Mouse (Mus musculus) midbrain, embryonic 16.5 days (tissue): Measurements from ENCODE around the gene Dip2b. TPM values are rescaled to one million over a fixed set of nuclear protein-coding genes. Genes with fewer than 3 reads are reported as not detected.

Source experiments
- ATAC-seq: fragments of 200-750 bp; cut with Nextera tagmentation; 2 replicates; pipeline ENCODE4 v1.8.0; 2017; ENCODE audit warnings: moderate TSS enrichment
- H3K27ac ChIP-seq: fragments of 300-500 bp; sonication (generic); 2 replicates; pipeline ENCODE4 v1.5.1; 2014; ENCODE audit warnings: mild to moderate bottlenecking, low read length, mixed read lengths
- H3K27me3 ChIP-seq: fragments of 300-500 bp; sonication (generic); 2 replicates; pipeline ENCODE4 v1.6.1; 2014; ENCODE audit warnings: low read depth, low read length, mixed read lengths; ENCODE audit not compliant: control insufficient read depth, insufficient read depth
- H3K36me3 ChIP-seq: fragments of 300-500 bp; sonication (generic); 2 replicates; pipeline ENCODE4 v1.6.1; 2014; ENCODE audit warnings: mild to moderate bottlenecking, low read length, moderate library complexity, mixed read lengths; ENCODE audit not compliant: control insufficient read depth, insufficient read depth
- H3K4me1 ChIP-seq: fragments of 300-500 bp; sonication (generic); 2 replicates; pipeline ENCODE4 v1.6.1; 2014; ENCODE audit warnings: mild to moderate bottlenecking, low read length, mixed read lengths; ENCODE audit not compliant: control insufficient read depth, insufficient read depth
- H3K4me2 ChIP-seq: fragments of 300-500 bp; sonication (generic); 2 replicates; pipeline ENCODE4 v1.6.1; 2014; ENCODE audit warnings: mild to moderate bottlenecking, low read length, mixed read lengths
- H3K4me3 ChIP-seq: fragments of 300-500 bp; sonication (generic); 2 replicates; pipeline ENCODE4 v1.5.1; 2014; ENCODE audit warnings: low read depth, mild to moderate bottlenecking, low read length, moderate library complexity, mixed read lengths
- H3K9ac ChIP-seq: fragments of 300-500 bp; sonication (generic); 2 replicates; pipeline ENCODE4 v1.6.1; 2014; ENCODE audit warnings: low read depth, low read length, mixed read lengths
- H3K9me3 ChIP-seq: fragments of 300-500 bp; sonication (generic); replicated peaks from 2 replicates; pipeline ENCODE4 v1.6.1; 2014; ENCODE audit warnings: mild to moderate bottlenecking, low read length, mixed read lengths; ENCODE audit not compliant: control insufficient read depth, poor library complexity, severe bottlenecking
- WGBS: fragments of 180-500 bp; shearing (Covaris S2); extraction: QIAGEN DNeasy Blood & Tissue Kit; methylation state at CpG from one replicate; pipeline ENCODE4 v1.1.7; 2014; 5-methylcytosine and 5-hydroxymethylcytosine counted together
- polyA plus RNA-seq: library from polyadenylated mRNA; unstranded; fragments of >200 nt; fragmentation: Nextera tagmentation; extraction: Ambion mirVana; gene quantifications from 2 replicates; pipeline ENCODE4 v1.2.1, GENCODE M21; 2015

Dip2b gene
- polyA plus RNA-seq, 1 experiment from 2014 or later: 16.5 TPM

DNA sequence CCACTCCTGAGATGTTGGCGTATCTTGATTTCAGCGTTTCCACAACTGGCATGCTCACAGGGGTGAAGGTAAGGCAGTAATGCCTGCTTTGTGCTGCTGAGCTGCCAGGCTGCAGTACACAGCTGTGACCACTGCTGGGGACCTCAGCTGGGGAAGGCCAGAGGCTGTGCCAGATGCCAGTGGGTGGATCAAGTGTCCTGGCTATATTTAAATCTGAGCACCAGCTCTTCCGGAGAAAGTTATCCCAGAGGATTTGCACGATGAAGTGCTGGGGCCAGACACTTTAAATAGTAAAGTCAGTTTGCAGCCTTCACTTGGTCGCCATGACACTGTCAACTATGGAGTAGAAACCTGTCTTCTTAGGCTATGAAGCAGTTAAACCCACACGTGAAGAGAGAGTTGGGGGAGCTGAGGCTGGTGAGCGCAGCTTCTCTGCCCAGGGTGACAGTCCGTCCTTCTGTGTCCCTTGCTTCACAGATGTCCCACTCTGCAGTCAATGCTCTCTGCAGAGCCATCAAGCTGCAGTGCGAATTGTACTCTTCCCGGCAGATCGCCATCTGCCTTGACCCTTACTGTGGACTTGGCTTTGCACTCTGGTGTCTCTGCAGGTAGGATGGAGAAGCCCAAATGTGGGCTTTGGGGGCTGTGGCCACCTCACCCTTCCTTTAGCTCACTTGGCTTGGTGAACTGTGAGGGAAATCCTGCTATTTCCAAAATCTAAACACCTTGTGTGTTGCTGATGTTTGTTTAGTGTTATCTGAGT, 160.7 kb downstream of the Dip2b start:
- 92% methylated on average over 11 of the region's 11 CpGs for WGBS
- Histone ChIP-seq H3K4me3 (no peak overlapping the region), H3K36me3 (peaks cover 37% of the 10 kb centered on the region), H3K9me3 (no peaks in the 10 kb centered on the region), H3K27ac (no peak overlapping the region), H3K4me1 (no peaks in the 10 kb centered on the region), H3K4me2 (no peak overlapping the region), H3K27me3 (no peaks in the 10 kb centered on the region), H3K9ac (no peak overlapping the region)
- ATAC-seq: no peak

DNA sequence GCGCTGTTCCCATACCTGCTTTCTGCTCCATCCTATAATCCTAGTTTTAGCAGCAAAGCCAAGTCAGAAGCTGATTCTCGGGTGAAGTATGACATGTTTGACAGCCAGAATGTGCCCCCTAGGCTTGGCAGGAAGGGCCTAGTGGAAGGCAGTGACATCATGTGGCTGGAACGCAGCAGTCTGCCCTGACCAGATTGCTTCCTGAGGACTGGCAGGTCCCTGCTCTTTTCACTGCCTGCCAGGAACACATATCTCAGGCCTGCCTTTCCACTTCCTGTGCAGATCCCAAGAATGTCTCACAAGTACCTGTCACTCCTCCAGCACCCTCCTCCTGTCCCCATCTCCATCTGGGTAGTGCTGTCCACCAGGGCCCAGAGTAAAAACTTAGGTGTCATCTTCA, 161.3 kb downstream of the Dip2b start:
- 83% methylated on average over 3 of the region's 3 CpGs for WGBS
- no peak overlapping the region for H3K4me3 ChIP-seq
- no peak overlapping the region for H3K27ac ChIP-seq
- H3K4me1 ChIP-seq: no peaks in the 10 kb centered on the region
- H3K9me3 ChIP-seq: no peaks in the 10 kb centered on the region
- ATAC-seq: no peak
- peaks cover 33% of the 10 kb centered on the region for H3K36me3 ChIP-seq
- H3K4me2 ChIP-seq: no peak overlapping the region
- no peak overlapping the region for H3K9ac ChIP-seq
- no peaks in the 10 kb centered on the region for H3K27me3 ChIP-seq

DNA sequence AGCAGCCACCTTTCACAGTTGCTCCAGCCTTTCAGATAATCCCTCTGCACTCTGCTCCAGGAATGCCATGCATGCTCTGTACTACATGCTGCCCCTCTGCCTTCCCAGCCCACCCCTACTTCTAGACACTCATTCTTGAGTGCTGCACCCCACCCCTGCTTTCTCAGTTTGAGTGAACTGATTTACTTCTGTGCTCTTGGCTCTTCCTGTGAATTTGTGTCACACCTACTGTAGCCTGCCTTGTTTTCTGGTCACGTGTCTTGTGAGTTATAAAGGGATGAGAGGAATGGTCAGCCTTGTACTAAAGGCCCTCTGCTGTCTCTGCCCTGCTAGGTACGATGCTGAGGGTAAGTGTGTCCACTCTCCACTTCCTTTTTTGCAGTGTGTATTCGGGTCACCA, 163.3 kb downstream of the Dip2b start:
- WGBS: 84% methylated on average over 3 of the region's 3 CpGs
- Histone ChIP-seq H3K36me3 (peaks cover 28% of the 10 kb centered on the region), H3K4me2 (no peak overlapping the region), H3K4me3 (no peak overlapping the region), H3K9me3 (no peaks in the 10 kb centered on the region), H3K9ac (no peak overlapping the region), H3K27ac (no peak overlapping the region), H3K27me3 (no peaks in the 10 kb centered on the region), H3K4me1 (no peaks in the 10 kb centered on the region)
- no peak for ATAC-seq

DNA sequence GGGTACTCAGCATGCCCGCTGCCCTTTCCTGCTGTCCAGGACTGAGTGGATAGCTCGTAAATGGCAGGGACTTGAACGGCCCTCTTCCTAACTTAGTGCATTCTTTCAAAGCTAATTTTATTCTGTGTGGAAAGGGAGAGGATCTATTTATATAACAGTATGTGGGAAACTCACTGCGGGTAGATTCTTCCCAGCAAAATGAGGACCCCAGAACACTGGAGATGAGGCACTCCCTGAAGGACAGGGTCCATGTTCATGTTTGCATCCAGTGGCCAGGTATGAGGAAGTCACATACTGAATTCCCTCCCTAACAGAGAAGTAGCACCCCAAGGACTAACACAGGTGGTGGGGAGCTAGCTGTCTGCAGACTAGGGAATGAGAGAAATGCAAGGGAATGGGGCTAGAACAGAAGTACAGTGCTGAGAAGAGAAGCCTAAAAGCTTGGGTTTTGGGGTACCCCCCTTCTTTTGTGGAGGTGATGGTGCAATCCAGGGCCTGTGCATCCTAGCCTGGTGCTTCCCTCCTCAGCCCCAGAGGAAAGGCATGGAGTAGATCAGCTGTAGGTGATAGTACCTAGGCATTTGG, 164.1 kb downstream of the Dip2b start:
- H3K9me3 ChIP-seq: no peaks in the 10 kb centered on the region
- peaks cover 27% of the 10 kb centered on the region for H3K36me3 ChIP-seq

DNA sequence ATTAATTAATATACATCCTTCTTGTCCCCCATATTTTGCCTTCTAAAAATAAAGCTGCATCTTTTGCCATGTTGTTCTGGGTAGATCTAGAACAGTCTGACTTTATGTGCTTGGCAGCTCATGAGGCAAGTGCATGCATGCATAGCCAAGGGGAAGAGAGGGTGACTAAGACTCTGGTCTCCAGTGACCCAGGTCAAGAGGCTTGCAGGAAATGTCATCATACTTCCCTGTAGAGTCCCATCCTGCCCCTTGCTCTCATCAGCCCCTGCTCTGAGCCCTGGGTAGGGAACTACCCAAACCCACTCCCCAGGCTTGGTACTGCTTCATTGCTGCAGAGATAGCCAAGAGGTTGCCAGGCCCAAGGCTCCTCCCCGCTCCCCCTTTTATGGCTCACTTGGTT, 166.1 kb downstream of the Dip2b start:
- Histone ChIP-seq H3K4me2 (no peak overlapping the region), H3K9me3 (no peaks in the 10 kb centered on the region), H3K36me3 (peaks cover 25% of the 10 kb centered on the region), H3K4me3 (no peak overlapping the region), H3K27ac (no peak overlapping the region), H3K9ac (no peak overlapping the region), H3K27me3 (no peaks in the 10 kb centered on the region), H3K4me1 (no peaks in the 10 kb centered on the region)
- 90% methylated on average over 1 of the region's 1 CpGs for WGBS
- ATAC-seq: no peak

More for the DNA sequence above, 164.1 kb downstream of the Dip2b start:
- no peak for ATAC-seq
- H3K27ac ChIP-seq: no peak overlapping the region
- H3K4me3 ChIP-seq: no peak overlapping the region
- WGBS: 94% methylated on average over 4 of the region's 4 CpGs
- H3K4me2 ChIP-seq: no peak overlapping the region
- H3K9ac ChIP-seq: no peak overlapping the region
- H3K27me3 ChIP-seq: no peaks in the 10 kb centered on the region
- no peaks in the 10 kb centered on the region for H3K4me1 ChIP-seq

DNA sequence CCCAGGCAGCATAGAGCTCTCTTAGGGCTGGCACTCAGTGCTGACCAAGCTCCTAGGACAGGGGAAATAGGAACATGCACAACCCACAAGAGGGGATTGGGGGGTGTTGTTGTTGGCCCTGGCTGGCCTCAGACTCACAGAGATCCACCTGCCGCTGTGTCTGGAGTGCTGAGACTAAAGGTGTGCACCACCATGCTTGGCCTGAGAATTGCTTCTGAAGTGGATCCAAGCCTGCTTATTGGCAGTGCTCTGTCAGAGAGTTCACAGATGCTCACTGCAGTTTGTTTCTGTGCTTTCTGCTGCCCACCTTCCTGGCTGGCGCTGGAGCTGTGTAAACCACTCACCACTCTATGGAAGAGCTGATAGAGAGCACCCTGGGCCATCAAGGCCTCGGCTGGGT, 171.5 kb downstream of the Dip2b start:
- Histone ChIP-seq H3K4me3 (no peak overlapping the region), H3K27me3 (no peaks in the 10 kb centered on the region), H3K27ac (no peak overlapping the region), H3K9ac (no peak overlapping the region), H3K9me3 (no peaks in the 10 kb centered on the region), H3K4me1 (no peaks in the 10 kb centered on the region), H3K36me3 (peaks cover 50% of the 10 kb centered on the region), H3K4me2 (no peak overlapping the region)
- no peak for ATAC-seq
- 95% methylated on average over 3 of the region's 3 CpGs for WGBS

DNA sequence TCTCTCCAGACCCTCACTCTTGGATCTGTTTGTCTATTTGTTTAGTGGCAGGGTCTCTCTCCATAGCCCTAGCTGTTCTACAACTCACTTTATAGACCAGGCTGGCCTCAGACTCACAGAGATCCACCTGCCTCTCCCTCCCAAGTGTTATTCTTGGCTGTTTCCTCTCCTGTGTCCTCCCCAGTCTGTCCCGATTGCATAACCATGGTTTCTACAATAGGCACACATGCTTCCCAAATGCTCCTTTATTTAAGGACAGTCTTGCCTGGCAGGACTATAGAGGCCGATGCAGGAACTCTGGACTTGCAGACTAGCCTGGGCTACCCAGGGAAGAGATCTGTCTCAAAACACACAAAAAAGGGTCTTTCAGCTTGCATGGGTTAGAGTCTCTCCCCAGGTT, 174.9 kb downstream of the Dip2b start:
- Histone ChIP-seq H3K4me1 (no peaks in the 10 kb centered on the region), H3K36me3 (peaks cover 49% of the 10 kb centered on the region), H3K4me3 (no peak overlapping the region)

DNA sequence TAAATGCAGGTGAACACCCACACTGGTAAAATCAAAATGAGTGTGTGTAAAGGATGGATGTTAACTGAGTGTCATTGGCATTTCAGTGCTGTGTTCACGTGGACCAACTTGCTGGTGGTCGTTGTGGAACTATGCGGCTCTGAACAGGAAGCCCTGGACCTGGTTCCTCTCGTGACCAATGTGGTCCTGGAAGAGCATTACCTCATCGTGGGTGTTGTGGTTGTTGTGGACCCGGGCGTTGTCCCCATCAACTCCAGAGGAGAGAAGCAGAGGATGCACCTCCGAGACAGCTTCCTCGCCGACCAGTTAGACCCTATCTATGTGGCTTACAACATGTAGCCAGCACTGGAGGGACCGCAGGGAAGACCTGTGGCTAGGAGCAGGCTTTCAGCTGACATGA, 176.6 kb downstream of the Dip2b start:
- Histone ChIP-seq H3K9ac (no peak overlapping the region), H3K36me3 (peaks cover 39% of the 10 kb centered on the region)

More for the DNA sequence above, 174.9 kb downstream of the Dip2b start:
- Histone ChIP-seq H3K27ac (no peak overlapping the region), H3K9ac (no peak overlapping the region), H3K27me3 (no peaks in the 10 kb centered on the region), H3K9me3 (no peaks in the 10 kb centered on the region), H3K4me2 (no peak overlapping the region)
- 90% methylated on average over 2 of the region's 2 CpGs for WGBS
- ATAC-seq: no peak

DNA sequence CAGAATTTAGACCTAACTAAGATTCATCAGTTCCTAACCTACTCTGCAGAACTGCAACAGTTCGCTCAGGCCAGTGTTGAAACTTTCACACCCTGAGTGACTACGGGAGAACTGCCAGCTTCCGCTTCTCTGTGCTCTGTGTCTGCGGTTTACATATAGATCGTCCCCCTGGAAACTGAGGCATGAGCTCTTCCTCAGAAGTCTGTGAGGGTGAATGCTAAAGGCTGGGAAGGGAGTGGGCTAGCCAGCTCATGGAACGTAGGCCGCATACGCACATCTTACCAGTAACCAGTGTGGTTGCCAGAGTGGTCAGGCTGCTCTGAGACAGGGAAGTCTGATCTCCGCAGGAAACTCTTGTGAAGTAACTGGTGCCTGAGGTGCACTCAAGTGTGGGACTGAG, 177.7 kb downstream of the Dip2b start:
- no peak overlapping the region for H3K27ac ChIP-seq
- no peak for ATAC-seq

More for the DNA sequence above, 176.6 kb downstream of the Dip2b start:
- 95% methylated on average over 11 of the region's 11 CpGs for WGBS
- Histone ChIP-seq H3K27me3 (no peaks in the 10 kb centered on the region), H3K9me3 (no peaks in the 10 kb centered on the region), H3K4me2 (no peak overlapping the region), H3K4me1 (no peaks in the 10 kb centered on the region), H3K4me3 (no peak overlapping the region), H3K27ac (no peak overlapping the region)
- ATAC-seq: no peak

More for the DNA sequence above, 177.7 kb downstream of the Dip2b start:
- Histone ChIP-seq H3K9me3 (no peaks in the 10 kb centered on the region), H3K36me3 (peaks cover 29% of the 10 kb centered on the region), H3K4me2 (no peak overlapping the region), H3K27me3 (no peaks in the 10 kb centered on the region), H3K9ac (no peak overlapping the region), H3K4me3 (no peak overlapping the region), H3K4me1 (no peaks in the 10 kb centered on the region)
- WGBS: 93% methylated on average over 9 of the region's 9 CpGs
